Mouse (Mus musculus) embryonic facial prominence, embryonic 11.5 days (tissue): ENCODE data around the gene Lcn4. TPM values are rescaled to one million over a fixed set of nuclear protein-coding genes. Genes with fewer than 3 reads are reported as not detected.

Source experiments
- ATAC-seq: fragments of 200-750 bp; cut with Nextera tagmentation; replicated peaks from 2 replicates; pipeline ENCODE4 v1.8.0; 2017; ENCODE audit warnings: low read depth; ENCODE audit not compliant: insufficient number of reproducible peaks, low FRiP score, low TSS enrichment
- DNase-seq: peaks from one replicate; pipeline ENCODE4 v3.0.0-alpha.2; 2015; ENCODE audit warnings: low spot score
- H3K27ac ChIP-seq: fragments of 300-500 bp; sonication (generic); replicated peaks from 2 replicates; pipeline ENCODE4 v1.5.1; 2014; ENCODE audit warnings: mild to moderate bottlenecking, low read depth, low read length, control low read depth
- H3K27me3 ChIP-seq: fragments of 300-500 bp; sonication (generic); 2 replicates; pipeline ENCODE4 v1.6.1; 2014; ENCODE audit warnings: mild to moderate bottlenecking, low read length, moderate library complexity, mixed read lengths; ENCODE audit not compliant: control insufficient read depth, insufficient read depth
- H3K36me3 ChIP-seq: fragments of 300-500 bp; sonication (generic); replicated peaks from 2 replicates; pipeline ENCODE4 v1.6.1; 2014; ENCODE audit warnings: low read depth, mild to moderate bottlenecking, low read length, moderate library complexity, mixed read lengths; ENCODE audit not compliant: control insufficient read depth, insufficient read depth
- H3K4me1 ChIP-seq: fragments of 300-500 bp; sonication (generic); 2 replicates; pipeline ENCODE4 v1.6.1; 2014; ENCODE audit warnings: low read length, mixed read lengths; ENCODE audit not compliant: control insufficient read depth, insufficient read depth
- H3K4me2 ChIP-seq: fragments of 300-500 bp; sonication (generic); 2 replicates; pipeline ENCODE4 v1.6.1; 2014; ENCODE audit warnings: low read depth, mild to moderate bottlenecking, control low read depth, low read length, moderate library complexity
- H3K4me3 ChIP-seq: fragments of 300-500 bp; sonication (generic); 2 replicates; pipeline ENCODE4 v1.5.1; 2014; ENCODE audit warnings: low read depth, low read length, control low read depth
- H3K9ac ChIP-seq: fragments of 300-500 bp; sonication (generic); replicated peaks from 2 replicates; pipeline ENCODE4 v1.6.1; 2014; ENCODE audit warnings: mild to moderate bottlenecking, control low read depth, low read length
- H3K9me3 ChIP-seq: fragments of 300-500 bp; sonication (generic); replicated peaks from 2 replicates; pipeline ENCODE4 v1.6.1; 2016; ENCODE audit warnings: mild to moderate bottlenecking, low read length, inconsistent platforms, mixed read lengths; ENCODE audit not compliant: control insufficient read depth
- WGBS: fragments of 180-500 bp; shearing (Covaris S2); extraction: QIAGEN DNeasy Blood & Tissue Kit; methylation state at CpG from one replicate; pipeline ENCODE4 v1.1.7; 2014; 5-methylcytosine and 5-hydroxymethylcytosine counted together
- polyA plus RNA-seq: library from polyadenylated mRNA; unstranded; fragments of >200 nt; fragmentation: Nextera tagmentation; extraction: Ambion mirVana; gene quantifications from 2 replicates; pipeline ENCODE4 v1.2.1, GENCODE M21; 2014

The Lcn4 gene
- polyA plus RNA-seq, 1 experiment from 2014 or later: not detected

- no peaks in the 10 kb centered on the region; the same call in 1 of the 2 replicates for H3K4me1 ChIP-seq
- 85% methylated on average over 2 of the region's 2 CpGs for WGBS
- H3K9me3 ChIP-seq: no peaks in the 10 kb centered on the region
- no peaks in the 10 kb centered on the region for H3K27me3 ChIP-seq
- H3K4me3 ChIP-seq: no peak overlapping the region
- H3K4me2 ChIP-seq: no peak overlapping the region
- H3K9ac ChIP-seq: no peak overlapping the region
- ATAC-seq (no peak), DNase-seq (no peak)
- no peaks in the 10 kb centered on the region for H3K36me3 ChIP-seq
- H3K27ac ChIP-seq: no peak overlapping the region
These were observed 13.7 kb downstream of the Lcn4 start for GRCm38 (mm10) chr2:26657426-26657825.

DNA sequence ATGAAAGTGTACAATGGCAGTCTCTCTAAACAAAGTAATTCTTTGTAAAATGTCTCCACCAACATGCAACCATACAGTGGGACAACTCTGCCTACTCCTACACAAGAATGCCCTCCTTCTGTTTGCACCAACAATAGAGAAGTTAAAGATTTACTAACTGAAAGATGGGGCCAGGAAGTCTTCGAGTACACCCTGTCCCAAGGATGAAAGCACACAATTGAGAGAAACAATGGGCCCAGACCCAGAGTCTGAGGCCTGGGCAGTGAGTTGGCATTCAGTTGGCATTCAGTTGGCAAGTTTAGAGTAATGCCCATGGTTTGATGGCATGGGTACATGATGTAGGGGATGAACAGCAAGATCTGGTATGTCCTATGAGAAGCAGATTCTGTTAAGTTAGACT, 16.4 kb downstream of the Lcn4 start:
- ATAC-seq (no peak), DNase-seq (no peak)
- no peaks in the 10 kb centered on the region for H3K4me1 ChIP-seq
- WGBS: 85% methylated on average over 1 of the region's 1 CpGs
- H3K27me3 ChIP-seq: no peaks in the 10 kb centered on the region
- no peak overlapping the region for H3K9ac ChIP-seq
- H3K4me2 ChIP-seq: no peak overlapping the region
- H3K4me3 ChIP-seq: no peak overlapping the region
- H3K9me3 ChIP-seq: no peaks in the 10 kb centered on the region
- no peaks in the 10 kb centered on the region for H3K36me3 ChIP-seq
- H3K27ac ChIP-seq: no peak overlapping the region

GRCm38 (mm10) chr2:26646643-26647293, 24.3 kb downstream of the Lcn4 start:
- DNase-seq: peak; percentile 92
- no peaks in the 10 kb centered on the region for H3K4me1 ChIP-seq
- no peaks in the 10 kb centered on the region for H3K27me3 ChIP-seq
- H3K4me2 ChIP-seq: no peak overlapping the region
- no peaks in the 10 kb centered on the region for H3K9me3 ChIP-seq
- no peak overlapping the region for H3K9ac ChIP-seq
- H3K4me3 ChIP-seq: no peak overlapping the region
- 25% methylated on average over 3 of the region's 3 CpGs for WGBS
- H3K36me3 ChIP-seq: no peaks in the 10 kb centered on the region
- peak; percentile 91 for ATAC-seq
- H3K27ac ChIP-seq: no peak overlapping the region

GRCm38 (mm10) chr2:26643942-26644341, 27.1 kb downstream of the Lcn4 start:
- H3K9ac ChIP-seq: no peak overlapping the region
- no peaks in the 10 kb centered on the region for H3K36me3 ChIP-seq
- H3K27me3 ChIP-seq: no peaks in the 10 kb centered on the region
- no peaks in the 10 kb centered on the region for H3K9me3 ChIP-seq
- no peak for ATAC-seq
- 63% methylated on average over 2 of the region's 2 CpGs for WGBS
- no peaks in the 10 kb centered on the region for H3K4me1 ChIP-seq
- H3K4me3 ChIP-seq: no peak overlapping the region
- H3K27ac ChIP-seq: no peak overlapping the region
- peak; percentile 67 for DNase-seq
- no peak overlapping the region for H3K4me2 ChIP-seq

DNA sequence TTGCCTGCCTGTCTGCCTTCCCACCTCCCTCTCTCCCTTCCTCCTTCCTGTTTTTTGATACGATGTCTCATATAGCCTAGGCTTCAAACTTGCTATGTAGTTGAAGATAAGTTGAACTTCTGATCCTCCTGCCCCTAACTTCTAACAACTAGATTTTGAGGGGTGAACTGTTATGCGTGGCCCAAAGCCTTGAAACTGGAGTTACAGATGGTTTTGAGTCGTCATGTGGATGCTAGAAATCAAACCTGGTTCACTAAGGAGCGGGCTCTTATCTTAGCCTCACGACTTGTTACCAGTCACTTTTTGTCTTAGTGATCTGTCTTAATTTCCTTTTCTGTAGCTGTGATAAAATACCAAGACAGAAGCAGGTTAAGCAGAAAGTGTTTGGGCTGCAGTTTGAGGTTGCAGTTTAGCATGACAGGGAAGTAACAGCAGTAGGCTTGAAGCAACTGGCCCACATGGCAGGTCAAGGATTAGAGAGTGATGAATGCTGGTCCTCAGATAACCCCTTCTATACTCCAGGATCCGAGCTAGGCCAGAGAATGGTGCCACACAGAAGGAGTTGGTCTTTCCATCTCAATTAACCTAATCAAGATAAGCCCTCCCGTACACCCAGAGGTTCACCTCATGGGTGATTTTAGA, 30.0 kb downstream of the Lcn4 start:
- no peaks in the 10 kb centered on the region for H3K9me3 ChIP-seq
- ATAC-seq (no peak), DNase-seq (no peak)
- H3K4me2 ChIP-seq: no peak overlapping the region
- WGBS: 84% methylated on average over 7 of the region's 7 CpGs
- H3K4me3 ChIP-seq: no peak overlapping the region
- H3K27me3 ChIP-seq: no peaks in the 10 kb centered on the region
- H3K4me1 ChIP-seq: no peaks in the 10 kb centered on the region
- H3K27ac ChIP-seq: no peak overlapping the region
- no peak overlapping the region for H3K9ac ChIP-seq
- peaks cover 6% of the 10 kb centered on the region for H3K36me3 ChIP-seq

DNA sequence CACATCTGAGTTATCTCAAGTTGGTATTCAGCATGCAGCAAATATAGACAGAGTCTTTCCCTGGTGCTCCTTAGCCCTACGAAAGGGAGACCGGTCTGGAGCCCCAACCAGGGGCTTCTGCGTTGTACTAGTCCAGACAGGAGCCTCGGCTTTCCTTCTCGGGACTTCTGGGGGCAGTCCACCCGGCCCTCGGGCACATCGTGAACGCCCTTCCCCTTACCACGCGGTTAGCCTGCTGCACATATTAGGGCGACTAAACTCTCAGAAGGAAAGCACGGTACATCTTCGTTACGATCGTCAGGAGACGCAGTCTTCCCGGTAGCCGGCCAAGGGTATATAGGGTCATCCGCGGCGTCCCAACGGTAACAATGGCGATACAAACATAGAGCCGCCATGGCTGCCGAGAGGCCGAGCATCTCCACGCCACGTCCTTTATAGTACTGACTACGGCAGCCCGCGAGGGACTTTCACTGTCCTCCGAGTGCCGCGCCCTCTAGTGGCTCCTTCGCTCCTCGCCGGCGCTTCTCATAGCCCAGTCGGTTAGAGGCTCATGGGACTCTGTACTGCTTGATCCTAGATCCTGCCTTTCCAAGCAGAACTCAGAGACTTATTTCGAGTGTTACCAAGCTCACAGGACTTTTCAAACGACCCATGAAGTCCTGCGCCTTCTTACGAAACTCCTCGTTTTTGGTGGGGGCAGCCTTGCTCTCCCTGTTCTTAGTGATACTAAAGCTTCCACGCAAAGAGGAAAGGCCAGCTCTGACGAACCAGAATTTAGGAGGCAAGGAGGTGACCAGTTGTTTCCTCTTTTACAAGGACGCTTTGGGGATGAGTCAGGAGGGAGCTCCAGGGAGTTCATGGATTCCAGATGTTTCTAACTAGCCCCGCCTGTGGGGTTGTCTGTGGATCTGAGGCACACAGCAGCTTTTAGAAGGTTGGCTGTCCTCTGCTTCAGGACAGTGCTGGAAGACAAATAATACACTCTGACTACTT, 30.9 kb downstream of the Lcn4 start:
- WGBS: 4% methylated on average over 49 of the region's 49 CpGs
- Histone ChIP-seq H3K27ac (peak overlapping the region; percentile 23), H3K4me3 (peak overlapping the region; percentile 69), H3K27me3 (no peaks in the 10 kb centered on the region), H3K9me3 (no peaks in the 10 kb centered on the region), H3K4me1 (no peaks in the 10 kb centered on the region), H3K9ac (peak overlapping the region; percentile 80), H3K36me3 (peaks cover 13% of the 10 kb centered on the region), H3K4me2 (peak overlapping the region; percentile 71)
- peak; percentile 98 for DNase-seq
- ATAC-seq: peak; percentile 67

DNA sequence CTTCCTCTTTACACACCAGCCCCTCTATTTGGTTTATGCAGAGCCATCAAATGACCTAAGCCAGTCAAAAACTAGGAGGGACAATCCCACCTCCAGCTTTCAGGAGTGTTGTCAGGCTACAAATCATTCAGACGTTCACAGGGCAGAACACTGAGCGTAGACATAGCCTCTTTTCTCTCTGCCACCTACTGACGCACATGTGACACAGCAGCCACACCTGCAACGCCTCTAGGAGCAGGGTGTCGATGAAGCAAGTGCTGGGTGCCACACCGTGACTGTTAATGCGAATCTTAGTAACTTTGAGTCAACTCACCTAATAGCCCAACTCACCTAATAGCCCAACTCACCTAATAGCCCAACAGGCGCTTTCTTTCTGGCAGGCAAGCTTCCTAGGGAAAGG, 32.0 kb downstream of the Lcn4 start:
- Histone ChIP-seq H3K4me3 (peak overlapping the region; percentile 69), H3K27me3 (no peaks in the 10 kb centered on the region), H3K9me3 (no peaks in the 10 kb centered on the region), H3K4me1 (no peaks in the 10 kb centered on the region), H3K9ac (peak overlapping the region; percentile 80), H3K36me3 (peaks cover 13% of the 10 kb centered on the region), H3K4me2 (peak overlapping the region; percentile 71), H3K27ac (no peak overlapping the region)
- DNase-seq (peak; percentile 49), ATAC-seq (no peak)
- WGBS: 11% methylated on average over 8 of the region's 8 CpGs
